Mouse (Mus musculus) layer of hippocampus, adult 18-20 months (tissue): ENCODE data around the gene Cyp2b13. TPM values are rescaled to one million over a fixed set of nuclear protein-coding genes. Genes with fewer than 3 reads are reported as not detected.
"Not testable (repeated sequence)": the region's sequence is repeated elsewhere in the genome, so short reads cannot be mapped to it uniquely, and the experiment has no call there.

Experiments
- DNase-seq, 2 experiments: peaks; one replicate each; pipeline ENCODE4 v3.0.0; 2022; ENCODE audit warnings: low spot score in 2 of 2
- long read RNA-seq: library from polyadenylated mRNA; stranded (forward); transcript quantifications from one replicate; pipeline ENCODE4 v2.0.0, GENCODE M21; 2021
- total RNA-seq, 2 experiments: library from RNA; stranded (reverse); gene quantifications; 2 replicates each; pipeline ENCODE4 v1.2.3; 2021

Cyp2b13 gene
- not detected for total RNA-seq
- long read RNA-seq = 0 reads

DNA sequence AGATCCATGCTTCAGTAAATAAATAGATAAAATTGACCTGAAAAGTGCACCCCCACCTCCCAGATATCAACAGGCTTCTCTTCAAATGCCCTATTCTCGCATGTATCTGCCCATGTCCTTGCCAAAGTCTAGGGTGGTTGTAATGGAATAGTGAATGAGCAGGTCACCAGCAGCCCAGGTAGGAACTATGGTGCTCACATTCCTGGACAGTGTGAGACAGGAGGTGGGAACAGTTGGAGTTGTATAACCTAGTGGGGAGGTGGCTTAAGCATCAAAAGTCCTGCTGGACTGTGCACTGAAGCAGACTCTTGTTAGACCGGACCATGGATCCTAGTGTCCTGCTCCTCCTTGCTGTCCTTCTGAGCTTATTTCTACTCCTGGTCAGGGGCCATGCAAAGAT lies at the start of gene Cyp2b13:
Gene Cyp2b13, plus strand, starts transcription at position 301 of the 400 bp plus-strand sequence.
- not testable (repeated sequence) for DNase-seq

GRCm38 (mm10) chr7:26019814-26020332 lies 41.4 kb upstream of the Cyp2b13 start:
- not testable (repeated sequence) for DNase-seq

- DNase-seq = not testable (repeated sequence)
Observed at GRCm38 (mm10) chr7:26054885-26055630, 6.2 kb upstream of the Cyp2b13 start.

DNA sequence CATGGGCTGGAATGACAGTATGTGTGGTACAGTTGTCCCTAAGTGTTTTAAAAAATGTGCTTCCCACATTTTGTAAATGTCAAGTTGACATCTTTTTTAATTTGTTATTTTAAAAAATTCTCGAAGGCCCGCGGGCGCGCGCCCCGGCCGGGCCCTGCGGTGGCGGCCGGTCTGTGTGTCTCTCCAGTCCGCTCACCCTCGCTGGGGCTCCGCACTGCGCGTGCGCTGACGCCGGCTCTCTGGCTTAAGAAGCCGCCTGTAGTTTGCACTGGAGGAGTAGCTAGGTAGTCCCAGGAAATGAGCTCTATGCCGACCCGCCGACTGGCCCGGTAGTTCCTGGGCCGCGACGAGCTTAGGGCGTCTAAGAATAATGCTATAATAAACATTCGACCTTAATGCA lies 10.4 kb downstream of the Cyp2b13 start:
- not testable (repeated sequence) for DNase-seq

- no peak for DNase-seq
Observed at GRCm38 (mm10) chr7:26082595-26082994, 21.3 kb downstream of the Cyp2b13 start.

DNA sequence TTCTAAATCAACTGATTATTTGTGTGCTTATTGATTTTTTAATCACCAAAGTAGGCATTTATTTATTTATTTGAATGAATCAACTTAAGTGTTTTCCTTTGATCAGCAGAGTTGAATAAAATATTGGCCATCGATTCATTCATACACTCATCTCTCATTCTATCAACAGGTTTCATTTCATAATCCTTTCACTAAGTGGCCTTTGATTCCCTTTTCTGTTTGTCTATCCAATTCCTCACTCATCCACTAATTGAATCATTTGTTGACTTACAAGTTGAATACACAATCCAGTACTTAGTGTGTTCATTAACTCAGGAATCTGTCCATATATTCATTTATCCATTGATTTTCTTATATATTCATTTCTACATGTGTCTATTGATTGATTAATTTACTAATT lies 26.1 kb downstream of the Cyp2b13 start:
- no peak for DNase-seq

- not testable (repeated sequence) for DNase-seq
Observed at GRCm38 (mm10) chr7:26088578-26088977, 27.3 kb downstream of the Cyp2b13 start.

GRCm38 (mm10) chr7:26139623-26140022 lies 78.3 kb downstream of the Cyp2b13 start:
- DNase-seq = not testable (repeated sequence)

DNA sequence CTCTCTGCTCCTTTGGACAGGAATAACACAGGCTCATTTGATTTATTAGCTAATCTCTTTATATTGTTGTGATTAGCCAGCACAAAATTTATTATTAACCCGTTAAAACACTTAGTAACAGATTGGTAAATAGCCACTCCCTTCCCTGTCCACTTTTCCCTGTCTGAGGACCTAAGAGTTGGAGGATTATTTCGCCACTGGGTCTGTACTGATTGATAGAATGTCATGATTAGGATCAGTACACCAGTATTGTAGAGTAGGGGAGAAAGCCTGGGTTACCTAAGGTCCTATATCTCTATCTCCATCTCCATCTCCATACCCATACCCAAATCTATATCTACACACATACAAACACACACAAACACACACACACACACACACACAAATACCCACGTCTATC lies 82.4 kb downstream of the Cyp2b13 start:
- not testable (repeated sequence) for DNase-seq

Other genes starting within 250 kb of the Cyp2b13 start
- 1 to 10 TPM; 1.6 to 1.7 TPM for gene Cyp2s1, start 244.6 kb upstream of the Cyp2b13 start, total RNA-seq
- under 1 TPM; 0.25 to 0.89 TPM for gene Cyp2b10, start 163.9 kb upstream of the Cyp2b13 start, total RNA-seq
- not detected for gene Cyp2b9, start 111.9 kb downstream of the Cyp2b13 start, total RNA-seq
- gene Vmn1r184, start 198.8 kb downstream of the Cyp2b13 start, total RNA-seq = not detected
- gene Cyp2a4, start 245.7 kb downstream of the Cyp2b13 start, total RNA-seq = not detected